Mouse (Mus musculus): ENCODE measurements around the gene Prpsap1. TPM values are rescaled to one million over a fixed set of nuclear protein-coding genes. Genes with fewer than 3 reads are reported as not detected.
A peak's percentile ranks its signal among the peaks of the same experiment; 100 is the strongest.
"Not testable (repeated sequence)": the region's sequence is repeated elsewhere in the genome, so short reads cannot be mapped to it uniquely, and the experiment has no call there.

Gene Prpsap1
- polyA plus RNA-seq, 1 experiment from 2014 or later: 47.9 TPM

DNA sequence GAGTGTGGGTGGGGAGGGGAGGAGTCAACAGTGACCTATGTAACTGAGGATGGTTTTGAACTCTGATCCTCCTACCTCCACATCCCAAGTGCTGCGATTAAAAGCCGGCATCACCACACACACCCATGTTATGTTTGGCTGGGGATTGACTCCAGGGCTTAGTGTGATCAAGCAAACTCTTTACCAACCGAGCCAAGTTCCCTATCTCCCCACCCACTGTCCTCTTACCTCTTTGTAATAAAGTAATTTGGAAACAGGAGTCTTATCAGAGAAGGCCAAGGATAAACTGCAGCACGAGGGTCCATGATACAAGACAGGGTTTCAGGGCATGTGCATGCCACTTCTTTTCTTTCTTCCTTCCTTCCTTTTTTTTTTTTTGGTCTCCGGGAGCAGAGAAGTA lies 811 bp downstream of the Prpsap1 start:
- no peak overlapping the region for H3K4me2 ChIP-seq (ENCODE audit: low read depth, low read length)
- WGBS (ENCODE audit: insufficient replicate concordance): 45% methylated on average over 5 of the region's 5 CpGs
- no peak overlapping the region for H3K4me3 ChIP-seq (ENCODE audit: low read depth, low read length)
- no peak overlapping the region for H3K9ac ChIP-seq (ENCODE audit: low read depth, low read length)
- no peaks in the 10 kb centered on the region for H3K36me3 ChIP-seq (ENCODE audit: control insufficient read depth, insufficient read depth)
- H3K4me1 ChIP-seq (ENCODE audit: control insufficient read depth, low read depth, low read length): peaks cover 14% of the 10 kb centered on the region
- no peak overlapping the region for H3K27ac ChIP-seq (ENCODE audit: low read length)
- no peaks in the 10 kb centered on the region for H3K27me3 ChIP-seq (ENCODE audit: control insufficient read depth, insufficient read depth, low read depth, low read length)
- no peaks in the 10 kb centered on the region for H3K9me3 ChIP-seq (replicated peaks; ENCODE audit: control insufficient read depth, low read length)
- no peak for ATAC-seq (ENCODE audit: low read depth)

DNA sequence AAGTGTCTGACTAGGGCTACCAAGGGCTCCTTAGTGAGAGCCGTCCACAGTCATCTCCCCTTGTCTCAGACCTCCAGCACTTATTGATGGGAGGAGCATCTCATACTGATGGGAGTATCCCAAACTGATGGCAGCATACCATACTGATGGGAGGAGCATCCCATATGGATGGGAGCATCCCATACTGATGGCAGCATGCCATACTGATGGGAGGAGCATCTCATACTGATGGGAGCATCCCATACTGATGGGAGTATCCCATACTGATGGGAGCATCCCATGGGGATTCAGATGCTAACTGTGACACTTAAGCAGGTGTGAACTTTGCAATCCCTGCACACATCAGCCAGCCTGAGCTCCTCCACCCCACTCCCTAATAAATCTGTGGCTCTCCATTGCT lies 1.5 kb downstream of the Prpsap1 start:
- not testable (repeated sequence) for H3K27ac ChIP-seq (ENCODE audit: low read length); ATAC-seq (ENCODE audit: low read depth)
- WGBS (ENCODE audit: insufficient replicate concordance): 79% methylated on average over 1 of the region's 1 CpGs

GRCm38 (mm10) chr11:116491338-116491737 lies 2.7 kb downstream of the Prpsap1 start:
- no peak overlapping the region for H3K4me2 ChIP-seq (ENCODE audit: low read depth, low read length)
- no peak overlapping the region for H3K4me3 ChIP-seq (ENCODE audit: low read depth, low read length)
- H3K9me3 ChIP-seq (replicated peaks; ENCODE audit: control insufficient read depth, low read length): no peaks in the 10 kb centered on the region
- 55% methylated on average over 6 of the region's 6 CpGs for WGBS (ENCODE audit: insufficient replicate concordance)
- H3K9ac ChIP-seq (ENCODE audit: low read depth, low read length): no peak overlapping the region
- H3K27me3 ChIP-seq (ENCODE audit: control insufficient read depth, insufficient read depth, low read depth, low read length): no peaks in the 10 kb centered on the region
- no peak for ATAC-seq (ENCODE audit: low read depth)
- peaks cover 14% of the 10 kb centered on the region for H3K4me1 ChIP-seq (ENCODE audit: control insufficient read depth, low read depth, low read length)
- no peaks in the 10 kb centered on the region for H3K36me3 ChIP-seq (ENCODE audit: control insufficient read depth, insufficient read depth)
- no peak overlapping the region for H3K27ac ChIP-seq (ENCODE audit: low read length)

More for the DNA sequence above, 1.5 kb downstream of the Prpsap1 start:
- H3K36me3 ChIP-seq (ENCODE audit: control insufficient read depth, insufficient read depth); H3K4me2 ChIP-seq (ENCODE audit: low read depth, low read length); H3K9ac ChIP-seq (ENCODE audit: low read depth, low read length); H3K9me3 ChIP-seq (replicated peaks; ENCODE audit: control insufficient read depth, low read length); H3K27me3 ChIP-seq (ENCODE audit: control insufficient read depth, insufficient read depth, low read depth, low read length); H3K4me3 ChIP-seq (ENCODE audit: low read depth, low read length): not testable (repeated sequence)
- H3K4me1 ChIP-seq (ENCODE audit: control insufficient read depth, low read depth, low read length): peaks cover 14% of the 10 kb centered on the region

DNA sequence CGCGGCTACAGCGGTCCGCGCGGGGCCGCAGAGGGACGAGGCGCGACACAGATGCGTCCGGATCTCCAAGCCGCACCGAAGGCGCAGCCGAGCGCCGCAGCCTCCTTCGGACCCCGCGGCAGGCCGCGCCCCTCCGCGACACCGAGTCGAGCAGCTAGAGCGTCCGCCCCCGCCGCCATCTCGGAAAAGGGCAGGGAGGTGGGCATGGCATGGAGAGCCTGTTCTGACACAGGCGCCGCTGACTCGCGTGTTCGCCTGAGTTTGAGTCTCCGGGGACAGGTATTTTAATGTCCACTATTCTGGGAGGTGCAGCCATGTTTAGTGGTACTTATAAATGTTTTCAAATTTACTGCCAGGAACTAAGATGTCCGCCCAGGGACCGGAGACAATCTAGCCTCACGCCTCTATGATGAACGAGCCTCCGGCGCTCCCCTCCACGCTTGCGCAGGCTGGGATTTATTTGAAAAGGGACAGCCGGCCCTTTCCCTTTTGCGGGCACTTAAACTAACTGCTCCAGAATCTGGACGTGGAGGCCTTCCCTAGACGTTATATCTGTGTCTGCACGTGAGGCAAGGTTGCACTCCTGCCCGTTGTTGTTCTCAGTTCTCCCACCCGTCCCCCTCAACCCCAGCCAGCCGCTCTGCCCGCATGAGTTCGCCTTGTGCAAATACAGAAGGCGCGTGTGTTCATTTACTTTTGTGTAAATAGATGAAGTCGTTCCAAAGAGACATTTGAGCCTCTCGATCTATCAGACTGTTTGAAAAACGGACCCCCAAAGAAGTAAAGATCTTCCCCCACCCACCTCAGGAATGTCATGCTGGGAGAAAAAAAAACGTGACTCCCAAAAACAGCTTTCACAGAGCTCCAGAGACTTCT lies 3.5 kb downstream of the Prpsap1 start:
- H3K4me3 ChIP-seq (ENCODE audit: low read depth, low read length): peak overlapping the region; percentile 89
- 0 out of 2 replicates have a peak, but pooled peaks cover 2% of the 10 kb centered on the region for H3K36me3 ChIP-seq (ENCODE audit: control insufficient read depth, insufficient read depth)
- peak overlapping the region; percentile 93 for H3K4me2 ChIP-seq (ENCODE audit: low read depth, low read length)
- H3K9ac ChIP-seq (ENCODE audit: low read depth, low read length): peak overlapping the region; percentile 90
- H3K27me3 ChIP-seq (ENCODE audit: control insufficient read depth, insufficient read depth, low read depth, low read length): no peaks in the 10 kb centered on the region
- H3K4me1 ChIP-seq (ENCODE audit: control insufficient read depth, low read depth, low read length): peaks cover 14% of the 10 kb centered on the region
- no peaks in the 10 kb centered on the region for H3K9me3 ChIP-seq (replicated peaks; ENCODE audit: control insufficient read depth, low read length)
- peak; percentile 92 for ATAC-seq (ENCODE audit: low read depth)
- WGBS (ENCODE audit: insufficient replicate concordance): under 1% methylated on average over 62 of the region's 62 CpGs
- H3K27ac ChIP-seq (ENCODE audit: low read length): peak overlapping the region; percentile 77

GRCm38 (mm10) chr11:116489771-116490231 lies 4.2 kb downstream of the Prpsap1 start:
- Histone ChIP-seq H3K9ac (ENCODE audit: low read depth, low read length) (peak overlapping the region; percentile 90), H3K27me3 (ENCODE audit: control insufficient read depth, insufficient read depth, low read depth, low read length) (no peaks in the 10 kb centered on the region), H3K4me2 (ENCODE audit: low read depth, low read length) (peak overlapping the region; percentile 93), H3K4me3 (ENCODE audit: low read depth, low read length) (peak overlapping the region; percentile 89), H3K4me1 (ENCODE audit: control insufficient read depth, low read depth, low read length) (peaks cover 14% of the 10 kb centered on the region), H3K9me3 (replicated peaks; ENCODE audit: control insufficient read depth, low read length) (no peaks in the 10 kb centered on the region), H3K27ac (ENCODE audit: low read length) (peak overlapping the region; percentile 77), H3K36me3 (ENCODE audit: control insufficient read depth, insufficient read depth) (0 out of 2 replicates have a peak, but pooled peaks cover 2% of the 10 kb centered on the region)
- WGBS (ENCODE audit: insufficient replicate concordance): under 1% methylated on average over 38 of the region's 39 CpGs
- ATAC-seq (ENCODE audit: low read depth): peak; percentile 32

DNA sequence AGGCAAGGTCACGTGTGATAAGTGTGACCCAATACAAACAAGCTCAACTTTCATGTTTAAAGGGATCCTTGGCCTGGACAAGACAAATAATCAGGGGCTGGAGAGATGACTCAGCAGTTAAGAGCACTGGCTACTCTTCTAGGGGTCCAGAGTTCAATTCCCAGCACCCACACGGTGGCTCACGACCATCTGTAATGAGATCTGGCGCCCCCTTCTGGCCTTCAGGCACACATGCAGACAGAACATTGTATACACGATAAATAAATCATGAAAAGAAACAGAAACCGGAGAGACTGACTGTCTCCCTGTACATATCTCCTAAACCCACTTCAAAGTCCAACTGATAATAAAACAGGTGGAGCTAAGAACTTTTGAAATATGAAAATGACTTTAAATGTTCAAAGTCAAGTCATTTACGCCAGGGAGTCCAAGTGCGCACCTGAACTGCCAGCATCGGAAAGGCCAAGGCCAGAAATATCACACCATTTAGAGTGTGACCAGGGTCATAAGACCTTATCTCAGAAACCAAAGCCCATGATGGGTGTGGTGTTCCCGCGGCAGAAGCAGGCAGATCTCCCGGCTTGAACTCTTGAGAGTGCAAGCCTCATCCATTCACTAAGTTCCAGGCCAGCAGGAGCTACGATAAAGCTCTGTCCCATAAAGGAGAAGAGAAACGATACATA lies 5.2 kb downstream of the Prpsap1 start:
- WGBS (ENCODE audit: insufficient replicate concordance): 59% methylated on average over 14 of the region's 14 CpGs
- peak overlapping the region; percentile 93 for H3K4me2 ChIP-seq (ENCODE audit: low read depth, low read length)
- H3K27ac ChIP-seq (ENCODE audit: low read length): no peak overlapping the region
- no peak for ATAC-seq (ENCODE audit: low read depth)
- no peaks in the 10 kb centered on the region for H3K9me3 ChIP-seq (replicated peaks; ENCODE audit: control insufficient read depth, low read length)
- peaks cover 14% of the 10 kb centered on the region for H3K4me1 ChIP-seq (ENCODE audit: control insufficient read depth, low read depth, low read length)
- peak overlapping the region; percentile 89 for H3K4me3 ChIP-seq (ENCODE audit: low read depth, low read length)
- H3K27me3 ChIP-seq (ENCODE audit: control insufficient read depth, insufficient read depth, low read depth, low read length): no peaks in the 10 kb centered on the region
- peaks cover 5% of the 10 kb centered on the region; the same call in 1 of the 2 replicates for H3K36me3 ChIP-seq (ENCODE audit: control insufficient read depth, insufficient read depth)
- H3K9ac ChIP-seq (ENCODE audit: low read depth, low read length): peak overlapping the region; percentile 90

DNA sequence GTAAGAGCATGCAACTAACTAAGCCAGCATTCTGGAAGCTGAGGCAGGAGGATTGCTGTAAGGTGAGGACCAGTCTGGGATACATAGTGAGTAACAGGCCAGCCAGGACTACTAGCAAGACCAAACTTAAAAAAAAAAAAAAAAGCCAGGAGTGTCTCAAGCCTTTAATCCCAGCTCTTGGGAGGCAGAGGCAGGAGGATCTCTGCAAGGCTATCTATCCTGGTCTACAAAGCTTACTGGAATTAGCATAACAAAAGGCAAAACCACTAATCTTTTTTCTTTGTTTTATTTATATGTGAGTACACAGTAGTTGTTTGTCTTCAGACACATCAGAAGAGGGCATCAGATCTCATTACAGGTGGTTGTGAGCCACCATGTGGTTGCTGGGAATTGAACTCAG lies 5.8 kb downstream of the Prpsap1 start:
- Histone ChIP-seq H3K4me1 (ENCODE audit: control insufficient read depth, low read depth, low read length) (peaks cover 14% of the 10 kb centered on the region), H3K4me2 (ENCODE audit: low read depth, low read length) (no peak overlapping the region), H3K36me3 (ENCODE audit: control insufficient read depth, insufficient read depth) (peaks cover 5% of the 10 kb centered on the region; the same call in 1 of the 2 replicates), H3K27me3 (ENCODE audit: control insufficient read depth, insufficient read depth, low read depth, low read length) (no peaks in the 10 kb centered on the region), H3K9me3 (replicated peaks; ENCODE audit: control insufficient read depth, low read length) (no peaks in the 10 kb centered on the region), H3K9ac (ENCODE audit: low read depth, low read length) (no peak overlapping the region), H3K4me3 (ENCODE audit: low read depth, low read length) (no peak overlapping the region), H3K27ac (ENCODE audit: low read length) (no peak overlapping the region)
- ATAC-seq (ENCODE audit: low read depth): no peak

DNA sequence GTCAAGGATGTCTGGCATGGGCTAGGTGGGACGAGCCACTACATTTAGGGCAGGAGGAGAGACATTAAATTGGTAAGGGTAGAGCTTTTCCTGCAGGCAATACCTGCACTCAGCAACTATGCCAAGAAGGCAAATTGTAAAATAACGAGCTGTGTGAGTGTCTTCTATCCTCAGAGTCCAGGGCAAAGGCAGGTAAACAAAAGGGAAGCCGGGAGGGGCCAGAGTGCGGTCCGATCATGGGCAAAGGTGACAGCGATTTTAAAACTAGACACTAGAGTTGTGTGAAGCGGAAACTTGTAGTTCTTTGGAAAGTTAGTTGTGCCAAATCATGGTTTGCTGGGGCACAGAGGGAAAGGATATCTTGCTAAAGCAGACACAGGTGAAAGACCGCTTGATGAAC lies 9.7 kb downstream of the Prpsap1 start:
- no peak overlapping the region for H3K4me3 ChIP-seq (ENCODE audit: low read depth, low read length)
- H3K9me3 ChIP-seq (replicated peaks; ENCODE audit: control insufficient read depth, low read length): no peaks in the 10 kb centered on the region
- H3K27ac ChIP-seq (ENCODE audit: low read length): peak overlapping the region; percentile 38
- H3K36me3 ChIP-seq (ENCODE audit: control insufficient read depth, insufficient read depth): peaks cover 9% of the 10 kb centered on the region
- no peak overlapping the region for H3K4me2 ChIP-seq (ENCODE audit: low read depth, low read length)
- WGBS (ENCODE audit: insufficient replicate concordance): 74% methylated on average over 8 of the region's 8 CpGs
- no peak overlapping the region for H3K9ac ChIP-seq (ENCODE audit: low read depth, low read length)
- H3K4me1 ChIP-seq (ENCODE audit: control insufficient read depth, low read depth, low read length): peaks cover 4% of the 10 kb centered on the region
- ATAC-seq (ENCODE audit: low read depth): peak; percentile 57
- H3K27me3 ChIP-seq (ENCODE audit: control insufficient read depth, insufficient read depth, low read depth, low read length): no peaks in the 10 kb centered on the region

- 79% methylated on average over 7 of the region's 7 CpGs for WGBS (ENCODE audit: insufficient replicate concordance)
- Histone ChIP-seq H3K4me3 (ENCODE audit: low read depth, low read length) (no peak overlapping the region), H3K9me3 (replicated peaks; ENCODE audit: control insufficient read depth, low read length) (no peaks in the 10 kb centered on the region), H3K27ac (ENCODE audit: low read length) (no peak overlapping the region), H3K27me3 (ENCODE audit: control insufficient read depth, insufficient read depth, low read depth, low read length) (no peaks in the 10 kb centered on the region), H3K36me3 (ENCODE audit: control insufficient read depth, insufficient read depth) (peaks cover 22% of the 10 kb centered on the region), H3K9ac (ENCODE audit: low read depth, low read length) (no peak overlapping the region), H3K4me2 (ENCODE audit: low read depth, low read length) (no peak overlapping the region), H3K4me1 (ENCODE audit: control insufficient read depth, low read depth, low read length) (no peaks in the 10 kb centered on the region; the same call in 1 of the 2 replicates)
- no peak for ATAC-seq (ENCODE audit: low read depth)
These were observed 12.2 kb downstream of the Prpsap1 start for GRCm38 (mm10) chr11:116481776-116482175.
